Mouse (Mus musculus) E14TG2a.4 (cell line): Measurements from ENCODE around the gene Slx1b.

ENCODE experiments used
- H3K27me3 ChIP-seq: 2 replicates; pipeline ENCODE4 v1.6.1; 2014; ENCODE audit warnings: low read length, control low read depth; ENCODE audit not compliant: insufficient read depth
- H3K36me3 ChIP-seq: 2 replicates; pipeline ENCODE4 v1.6.1; 2014; ENCODE audit warnings: low read length, control low read depth; ENCODE audit not compliant: insufficient read depth
- H3K4me1 ChIP-seq: replicated peaks from 2 replicates; pipeline ENCODE4 v1.6.1; 2014; ENCODE audit warnings: low read depth, low read length, control low read depth
- H3K4me3 ChIP-seq: replicated peaks from 2 replicates; pipeline ENCODE4 v1.5.1; 2014; ENCODE audit warnings: mild to moderate bottlenecking, low read length
- H3K9me3 ChIP-seq: 2 replicates; pipeline ENCODE4 v1.6.1; 2014; ENCODE audit warnings: low read length, control low read depth
- CTCF ChIP-seq: conservative IDR thresholded peaks from 2 replicates; pipeline ENCODE4 v1.5.1; 2014; ENCODE audit warnings: low read length
- NANOG ChIP-seq: IDR thresholded peaks from 2 replicates; pipeline ENCODE4 v1.6.1; 2014; ENCODE audit warnings: borderline replicate concordance, low read length, mixed read lengths
- POU5F1 ChIP-seq: IDR thresholded peaks from 2 replicates; pipeline ENCODE4 v1.6.1; 2014; ENCODE audit warnings: low read length, borderline replicate concordance

Slx1b gene

DNA sequence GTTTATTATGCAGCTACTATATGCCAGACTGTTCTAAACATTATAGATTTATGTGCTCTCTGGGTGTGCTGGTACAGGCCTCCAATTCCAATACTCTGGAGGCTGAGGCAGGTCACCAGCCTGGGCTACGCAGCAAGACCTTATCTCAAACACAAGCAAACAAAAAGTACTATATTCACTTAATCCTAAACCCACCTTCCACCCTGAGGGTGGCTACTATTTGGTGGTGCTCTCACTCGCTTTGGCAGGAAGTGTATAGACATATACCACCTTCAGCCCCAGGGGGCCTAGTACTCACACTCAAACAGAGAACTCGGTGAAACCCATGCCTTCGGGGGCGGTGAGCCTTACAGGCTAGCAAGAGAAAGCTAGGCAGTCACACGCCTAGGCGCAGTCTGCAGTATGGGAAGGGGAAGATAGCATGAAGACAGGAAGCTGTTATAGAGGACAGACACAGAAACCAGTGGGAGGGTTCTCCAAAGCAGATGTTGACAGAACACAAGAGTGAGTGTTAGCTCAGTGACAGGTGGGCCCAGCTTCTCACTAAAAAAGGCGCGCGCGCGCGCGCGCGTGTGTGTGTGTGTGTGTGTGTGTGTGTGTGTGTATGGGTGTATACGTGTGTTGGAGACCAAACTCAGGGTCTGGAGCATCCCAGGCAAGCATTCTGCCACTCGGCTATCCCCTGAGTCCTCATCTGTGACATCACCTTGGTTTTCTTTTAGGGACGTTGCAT, 12.0 kb upstream of the Slx1b start, which contains the start of gene Coro1a:
Gene Coro1a, minus strand, starts transcription at position 346 of the 733 bp plus-strand sequence.
- Histone ChIP-seq H3K36me3 (no peaks in the 10 kb centered on the region), H3K9me3 (no peaks in the 10 kb centered on the region), H3K4me3 (no peak within 1 kb of the TSS), H3K27me3 (peaks cover 36% of the 10 kb centered on the region), H3K4me1 (peaks cover 28% of the 10 kb centered on the region)
- TF ChIP-seq NANOG (no peak), CTCF (no peak), POU5F1 (no peak)

DNA sequence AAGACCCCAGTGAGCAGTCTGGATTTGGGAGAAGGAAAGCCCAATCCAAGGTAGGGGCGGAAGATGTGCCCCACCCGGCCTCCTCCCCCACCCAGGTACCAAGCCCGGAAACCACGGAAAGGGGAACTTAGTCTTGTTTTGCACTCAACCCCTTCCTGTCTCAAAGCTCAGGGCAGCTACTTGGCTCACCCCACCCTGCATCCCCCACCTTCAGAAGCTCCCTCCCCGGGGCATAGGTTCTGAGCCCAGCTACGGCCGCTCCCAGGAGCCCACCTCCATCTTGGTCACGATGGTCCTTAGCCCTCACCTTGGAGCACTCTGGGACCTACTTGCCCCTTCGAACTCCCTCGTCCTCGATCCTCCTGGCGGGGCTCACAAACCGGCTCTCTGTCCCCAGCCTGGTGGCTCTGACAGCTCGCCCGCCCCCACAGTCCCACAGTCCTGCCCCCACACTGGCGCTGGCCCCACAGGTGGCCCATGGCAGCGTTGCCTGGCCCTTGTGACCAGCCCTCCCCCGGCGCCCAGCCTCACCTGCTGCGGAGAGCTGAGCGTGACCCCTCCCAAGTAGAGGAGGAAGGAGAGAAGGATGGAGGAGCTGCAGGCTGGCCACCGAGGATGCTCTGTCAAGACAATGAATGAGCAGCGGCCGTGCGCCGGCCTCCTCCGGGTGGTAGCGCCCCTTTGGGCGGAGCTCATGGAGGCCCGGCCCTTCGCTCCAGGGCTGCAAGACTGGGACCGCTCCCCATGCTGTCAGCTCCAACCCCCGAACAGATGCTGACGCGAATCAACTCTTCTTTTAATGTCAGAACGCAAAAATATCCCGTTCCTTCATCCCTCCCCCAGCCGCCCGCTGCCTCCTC, 8.8 kb upstream of the Slx1b start:
- H3K36me3 ChIP-seq = peaks cover 13% of the 10 kb centered on the region
- H3K9me3 ChIP-seq = no peaks in the 10 kb centered on the region
- peaks cover 58% of the 10 kb centered on the region for H3K4me1 ChIP-seq
- TF ChIP-seq CTCF (no peak), POU5F1 (no peak), NANOG (no peak)
- peaks cover 46% of the 10 kb centered on the region for H3K27me3 ChIP-seq
- H3K4me3 ChIP-seq = peak overlapping the region; percentile 82

DNA sequence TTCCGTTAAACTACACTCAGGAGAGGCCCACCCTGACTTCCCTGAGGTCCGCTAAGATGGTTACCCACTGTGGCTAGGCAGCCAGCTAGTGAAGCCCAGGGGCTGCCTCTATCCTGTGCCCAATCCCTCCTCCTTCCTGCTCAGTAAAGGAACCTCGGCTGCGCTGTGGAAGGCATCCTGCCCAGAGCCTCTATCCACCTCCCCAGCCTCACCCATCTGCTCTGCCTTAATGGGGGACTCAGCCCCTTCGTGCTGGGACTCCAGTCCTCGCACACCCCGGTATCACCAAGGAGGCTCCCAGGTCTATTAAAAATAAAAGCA, 8.1 kb upstream of the Slx1b start:
- Histone ChIP-seq H3K4me3 (peak overlapping the region; percentile 82), H3K27me3 (peaks cover 45% of the 10 kb centered on the region), H3K36me3 (peaks cover 19% of the 10 kb centered on the region), H3K4me1 (peaks cover 64% of the 10 kb centered on the region), H3K9me3 (no peaks in the 10 kb centered on the region)
- no peak for TF ChIP-seq CTCF
- TF ChIP-seq NANOG = no peak
- no peak for TF ChIP-seq POU5F1

DNA sequence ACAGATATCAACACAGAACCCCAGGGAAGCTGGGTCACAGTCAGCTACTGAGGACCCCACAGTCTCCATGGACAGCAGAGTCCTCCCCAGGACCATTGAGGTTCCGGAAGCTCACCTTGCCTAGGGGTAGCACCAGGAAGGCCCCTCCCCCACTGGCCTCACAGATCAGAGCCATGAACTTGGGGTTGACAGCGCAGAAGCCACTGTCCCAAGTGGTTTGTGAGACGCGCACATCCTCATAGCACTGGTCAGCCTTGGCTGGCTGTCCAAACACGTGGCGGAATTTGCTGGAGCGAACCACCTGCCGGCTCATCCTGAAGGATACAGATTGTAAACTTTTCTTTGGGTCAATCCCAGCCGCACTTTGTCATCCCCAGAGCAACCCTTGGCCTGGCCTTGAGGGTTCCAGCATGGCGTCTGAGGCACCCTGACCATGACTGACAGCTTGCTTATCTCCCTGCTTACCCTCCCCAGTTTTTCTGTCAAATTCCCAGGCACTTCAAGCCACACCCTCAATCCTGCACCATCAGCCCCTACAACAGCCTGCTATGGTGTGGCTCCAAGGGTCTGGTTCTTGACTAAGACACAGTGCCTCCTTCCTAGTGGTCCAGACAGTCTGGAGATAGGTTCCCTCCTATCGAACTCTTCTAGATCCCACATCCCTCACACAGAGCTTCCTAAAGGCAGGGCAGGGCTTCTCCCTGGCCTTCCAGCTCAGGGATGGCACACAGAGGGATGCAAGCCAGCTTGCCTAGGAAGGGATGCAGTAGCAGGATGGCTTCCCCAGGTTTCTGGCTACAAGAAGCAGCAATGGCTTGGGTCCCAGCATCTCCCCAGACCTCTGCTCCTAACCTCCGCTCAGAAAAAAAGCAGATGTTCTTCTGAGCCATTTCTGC, 7.5 kb upstream of the Slx1b start:
- peaks cover 68% of the 10 kb centered on the region for H3K4me1 ChIP-seq
- H3K36me3 ChIP-seq = peaks cover 24% of the 10 kb centered on the region
- peak overlapping the region; percentile 82 for H3K4me3 ChIP-seq
- peaks cover 44% of the 10 kb centered on the region for H3K27me3 ChIP-seq
- TF ChIP-seq NANOG = no peak
- no peak for TF ChIP-seq CTCF
- no peak for TF ChIP-seq POU5F1
- H3K9me3 ChIP-seq = no peaks in the 10 kb centered on the region

DNA sequence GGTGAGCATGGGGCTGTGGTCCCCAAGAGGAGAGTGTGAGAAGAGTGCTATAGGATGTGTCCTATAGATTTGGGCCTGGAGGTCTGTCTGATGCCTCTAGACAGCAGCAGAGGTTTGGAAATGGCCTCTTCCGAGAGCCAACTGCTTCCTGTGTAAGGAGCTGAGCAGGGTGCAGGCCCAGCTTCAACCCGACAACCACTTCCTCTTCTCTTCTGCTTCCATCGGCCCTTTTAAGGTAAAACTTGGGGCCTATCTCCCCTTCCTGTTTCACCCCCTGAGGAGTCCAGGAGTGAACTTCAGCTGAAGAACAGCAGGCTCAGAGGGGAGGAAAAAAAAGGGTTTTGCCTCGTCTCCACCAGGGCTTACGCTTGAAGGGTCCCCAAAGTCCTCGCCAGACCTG, 6.8 kb upstream of the Slx1b start:
- H3K4me1 ChIP-seq = peaks cover 76% of the 10 kb centered on the region
- no peak overlapping the region for H3K4me3 ChIP-seq
- no peak for TF ChIP-seq NANOG
- TF ChIP-seq POU5F1 = no peak
- TF ChIP-seq CTCF = no peak
- H3K36me3 ChIP-seq = peaks cover 31% of the 10 kb centered on the region
- no peaks in the 10 kb centered on the region for H3K9me3 ChIP-seq
- peaks cover 44% of the 10 kb centered on the region for H3K27me3 ChIP-seq

DNA sequence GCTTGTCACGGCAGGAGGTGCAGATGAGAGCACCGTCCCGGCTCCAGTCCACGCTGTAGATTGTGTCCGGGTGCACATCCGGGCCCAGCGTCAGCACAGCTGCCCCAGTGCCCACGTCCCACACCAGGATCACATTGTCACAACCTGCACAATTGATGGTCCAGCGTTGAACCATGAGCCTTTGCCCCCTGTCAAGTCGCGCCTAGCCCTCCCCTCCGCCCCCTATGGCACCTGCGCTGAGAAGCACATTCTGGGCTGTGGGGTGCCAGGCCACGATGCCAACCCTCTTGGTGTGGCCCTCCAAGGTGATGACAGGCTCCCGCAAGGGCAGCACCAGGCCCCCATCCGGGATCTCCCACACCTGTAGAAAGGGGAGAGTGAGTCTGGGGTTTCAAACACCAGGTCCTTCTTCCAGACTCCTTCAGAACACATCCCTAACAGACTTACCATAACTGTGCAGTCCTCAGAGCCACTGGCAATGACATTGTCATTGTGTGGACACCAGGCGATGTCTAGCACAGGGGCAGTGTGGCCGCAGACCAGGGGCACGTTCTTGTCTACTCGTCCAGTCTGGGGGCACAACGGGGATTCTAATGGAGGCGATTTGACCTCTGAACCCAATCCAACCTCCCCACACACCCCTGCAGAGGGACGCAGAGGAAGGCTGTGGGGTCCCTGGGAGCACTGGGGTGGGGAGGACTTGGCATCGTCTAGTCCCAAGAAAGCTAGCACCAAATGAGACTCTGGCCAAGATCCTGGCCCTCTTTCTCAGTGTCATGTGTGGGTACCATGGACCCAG, 6.2 kb upstream of the Slx1b start:
- H3K27me3 ChIP-seq = peaks cover 44% of the 10 kb centered on the region
- TF ChIP-seq NANOG (no peak), CTCF (no peak), POU5F1 (no peak)
- peaks cover 37% of the 10 kb centered on the region for H3K36me3 ChIP-seq
- peak overlapping the region; percentile 61 for H3K4me3 ChIP-seq
- H3K4me1 ChIP-seq = peaks cover 82% of the 10 kb centered on the region
- no peaks in the 10 kb centered on the region for H3K9me3 ChIP-seq

DNA sequence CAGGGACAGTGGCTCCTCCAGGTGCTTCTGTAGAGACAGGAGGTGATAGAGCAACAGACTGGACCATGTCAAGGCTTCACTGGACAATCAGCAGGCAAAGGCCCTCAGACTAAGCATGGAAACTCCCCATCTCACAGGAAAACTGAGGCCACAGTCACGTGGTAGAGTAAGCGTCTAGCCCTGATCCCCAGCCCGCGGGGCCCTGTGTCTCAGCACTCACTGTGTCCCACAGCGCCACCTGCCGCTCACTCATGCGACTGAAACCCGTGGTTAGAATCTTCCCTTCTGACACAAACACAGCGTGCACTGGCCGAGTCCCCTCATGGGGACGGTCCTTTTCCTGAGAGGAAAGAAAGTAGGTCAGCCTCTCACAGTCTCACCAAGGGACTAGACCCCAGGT, 5.5 kb upstream of the Slx1b start:
- peak; percentile 75 for TF ChIP-seq CTCF
- no peak for TF ChIP-seq NANOG
- Histone ChIP-seq H3K27me3 (peaks cover 44% of the 10 kb centered on the region), H3K4me1 (peaks cover 87% of the 10 kb centered on the region), H3K36me3 (peaks cover 39% of the 10 kb centered on the region), H3K9me3 (no peaks in the 10 kb centered on the region), H3K4me3 (peak overlapping the region; percentile 61)
